Mouse (Mus musculus): ENCODE measurements at regions not wholly inside any gene's neighbourhood (a gene's known extent, or its start where the extent isn't known, plus 50 kb on each side); places are given as distances from the start of the nearest gene placed in this dataset.

- no peak for TF ChIP-seq POLR2A (IDR thresholded peaks at IDR 0.05; ENCODE audit: control insufficient read depth in 1 of 2, insufficient read depth in 1 of 2, low read depth in 1 of 2, low read length in 2 of 2, poor library complexity in 1 of 2)
- no peak for TF ChIP-seq CTCF (IDR thresholded peaks at IDR 0.05 in 2 of 3, conservative IDR thresholded peaks at IDR 0.05 in 1 of 3; ENCODE audit: control insufficient read depth in 1 of 3, insufficient read depth in 1 of 3, low read depth in 2 of 3, low read length in 3 of 3, poor library complexity in 1 of 3, severe bottlenecking in 1 of 3)
- TF ChIP-seq JUND (IDR thresholded peaks at IDR 0.05; ENCODE audit: low read depth, low read length) = no peak
- TF ChIP-seq E2F4 (IDR thresholded peaks at IDR 0.05; ENCODE audit: borderline replicate concordance, low read depth, low read length) = no peak
- no peak for TF ChIP-seq ZNF384 (IDR thresholded peaks at IDR 0.05; ENCODE audit: low read depth, low read length)
- no peak for TF ChIP-seq TBP (IDR thresholded peaks at IDR 0.05; ENCODE audit: low read depth, low read length)
- no peak for TF ChIP-seq POLR2AphosphoS5 (IDR thresholded peaks at IDR 0.05; ENCODE audit: borderline replicate concordance, low read depth, low read length)
These were observed 167.4 kb upstream of the Dab2 start for GRCm38 (mm10) chr15:6132216-6132615.

Data from MEL (cell line).